Mouse (Mus musculus) forebrain, embryonic 11.5 days (tissue): ENCODE data around the gene Gm14226. TPM values are rescaled to one million over a fixed set of nuclear protein-coding genes. Genes with fewer than 3 reads are reported as not detected.
A peak's percentile ranks its signal among the peaks of the same experiment; 100 is the strongest.
"Not testable (repeated sequence)": the region's sequence is repeated elsewhere in the genome, so short reads cannot be mapped to it uniquely, and the experiment has no call there.

ENCODE experiments used
- ATAC-seq: fragments of 200-750 bp; cut with Nextera tagmentation; replicated peaks from 2 replicates; pipeline ENCODE4 v1.8.0; 2017; ENCODE audit warnings: moderate TSS enrichment; ENCODE audit not compliant: low FRiP score
- DNase-seq: peaks from one replicate; pipeline ENCODE4 v3.0.0-alpha.2; 2017; ENCODE audit warnings: low spot score
- H3K27ac ChIP-seq: fragments of 300-500 bp; sonication (generic); 2 replicates; pipeline ENCODE4 v1.5.1; 2014; ENCODE audit warnings: low read depth, low read length
- H3K27me3 ChIP-seq: fragments of 300-500 bp; sonication (generic); 2 replicates; pipeline ENCODE4 v1.6.1; 2014; ENCODE audit warnings: mild to moderate bottlenecking, low read length, mixed read lengths; ENCODE audit not compliant: control insufficient read depth, insufficient read depth
- H3K36me3 ChIP-seq: fragments of 300-500 bp; sonication (generic); 2 replicates; pipeline ENCODE4 v1.6.1; 2014; ENCODE audit warnings: mild to moderate bottlenecking, low read length, moderate library complexity, mixed read lengths; ENCODE audit not compliant: control insufficient read depth, insufficient read depth
- H3K4me1 ChIP-seq: fragments of 300-500 bp; sonication (generic); replicated peaks from 2 replicates; pipeline ENCODE4 v1.6.1; 2014; ENCODE audit warnings: low read length, mixed read lengths; ENCODE audit not compliant: control insufficient read depth, insufficient read depth
- H3K4me2 ChIP-seq: fragments of 300-500 bp; sonication (generic); 2 replicates; pipeline ENCODE4 v1.6.1; 2014; ENCODE audit warnings: low read depth, mild to moderate bottlenecking, low read length, moderate library complexity, mixed read lengths; ENCODE audit not compliant: severe bottlenecking
- H3K4me3 ChIP-seq: fragments of 300-500 bp; sonication (generic); 2 replicates; pipeline ENCODE4 v1.5.1; 2014; ENCODE audit warnings: low read depth, low read length
- H3K9ac ChIP-seq: fragments of 300-500 bp; sonication (generic); 2 replicates; pipeline ENCODE4 v1.6.1; 2014; ENCODE audit warnings: low read length
- H3K9me3 ChIP-seq: fragments of 300-500 bp; sonication (generic); 2 replicates; pipeline ENCODE4 v1.6.1; 2016; ENCODE audit warnings: low read length, mixed read lengths; ENCODE audit not compliant: control insufficient read depth
- WGBS: fragments of 180-500 bp; shearing (Covaris S2); extraction: QIAGEN DNeasy Blood & Tissue Kit; methylation state at CpG from one replicate; pipeline ENCODE4 v1.1.7; 2014; 5-methylcytosine and 5-hydroxymethylcytosine counted together
- polyA plus RNA-seq: library from polyadenylated mRNA; unstranded; fragments of >200 nt; fragmentation: Nextera tagmentation; extraction: Ambion mirVana; gene quantifications from 2 replicates; pipeline ENCODE4 v1.2.1, GENCODE M21; 2014

The Gm14226 gene
- polyA plus RNA-seq = 0.27 and 0.40 TPM in 2 replicates

- DNase-seq, H3K36me3 ChIP-seq, H3K4me1 ChIP-seq, H3K9me3 ChIP-seq, H3K27me3 ChIP-seq: not testable (repeated sequence)
- Histone ChIP-seq H3K4me2 (peak within 1 kb of the TSS; percentile 88), H3K27ac (peak within 1 kb of the TSS; percentile 88), H3K4me3 (peak within 1 kb of the TSS; percentile 39), H3K9ac (peak within 1 kb of the TSS; percentile 77)
- 2% methylated on average over 23 of the region's 26 CpGs for WGBS
- ATAC-seq = 0 out of 2 replicates have a peak, but pooled peaks have one; percentile 9
Observed at GRCm38 (mm10) chr2:155018251-155018755, at the start of gene Gm14226. Gene Gm14226, plus strand, starts transcription at chr2:155018266.

- not testable (repeated sequence) for H3K27me3 ChIP-seq, DNase-seq, H3K36me3 ChIP-seq, H3K4me3 ChIP-seq, ATAC-seq, H3K9ac ChIP-seq, H3K9me3 ChIP-seq, H3K27ac ChIP-seq, H3K4me2 ChIP-seq, H3K4me1 ChIP-seq
- WGBS = 81% methylated on average over 14 of the region's 14 CpGs
Observed at GRCm38 (mm10) chr2:154969740-154970397, 48.2 kb upstream of the Gm14226 start.

DNA sequence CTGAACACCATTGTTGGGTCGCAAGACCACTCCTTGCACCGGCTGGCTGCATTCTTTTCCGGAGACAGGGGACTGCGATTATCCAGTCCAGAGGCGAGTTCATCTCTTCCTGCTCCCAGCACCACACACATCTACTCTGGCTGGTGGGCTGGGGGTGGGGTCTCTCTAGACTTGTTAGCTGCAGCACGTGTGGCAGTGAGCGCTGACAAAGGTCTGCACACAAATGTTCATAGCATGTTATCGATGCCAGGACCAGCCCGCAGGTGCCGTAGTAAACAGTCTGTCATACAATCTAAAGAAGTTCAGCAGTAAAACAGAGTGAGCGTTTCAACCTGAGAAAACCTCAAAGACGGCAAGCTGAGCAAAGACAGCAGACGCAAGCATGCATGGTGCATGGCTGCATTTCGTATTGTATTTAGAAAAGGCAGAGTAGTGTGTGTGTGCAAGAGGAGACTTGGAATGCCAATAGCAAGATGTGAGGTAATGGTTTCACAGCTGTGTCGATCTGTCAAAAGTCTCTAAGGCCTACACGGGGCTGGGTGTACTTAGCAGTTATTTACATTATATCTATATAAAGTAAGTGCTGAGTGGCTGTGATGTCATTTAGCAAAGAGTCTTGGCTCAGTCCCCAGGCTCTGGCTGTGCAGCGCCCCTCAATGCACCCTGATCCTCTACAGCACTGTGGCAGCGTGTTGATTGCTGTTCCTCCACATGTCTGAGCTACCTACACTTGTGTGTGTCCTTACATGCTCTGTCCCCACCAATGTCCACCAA, 46.0 kb upstream of the Gm14226 start:
- Histone ChIP-seq H3K4me3 (no peak overlapping the region), H3K4me2 (no peak overlapping the region), H3K27me3 (no peaks in the 10 kb centered on the region), H3K9me3 (no peaks in the 10 kb centered on the region), H3K36me3 (no peaks in the 10 kb centered on the region), H3K9ac (no peak overlapping the region), H3K4me1 (no peaks in the 10 kb centered on the region), H3K27ac (no peak overlapping the region)
- no peak for ATAC-seq
- 73% methylated on average over 18 of the region's 18 CpGs for WGBS
- DNase-seq = no peak

DNA sequence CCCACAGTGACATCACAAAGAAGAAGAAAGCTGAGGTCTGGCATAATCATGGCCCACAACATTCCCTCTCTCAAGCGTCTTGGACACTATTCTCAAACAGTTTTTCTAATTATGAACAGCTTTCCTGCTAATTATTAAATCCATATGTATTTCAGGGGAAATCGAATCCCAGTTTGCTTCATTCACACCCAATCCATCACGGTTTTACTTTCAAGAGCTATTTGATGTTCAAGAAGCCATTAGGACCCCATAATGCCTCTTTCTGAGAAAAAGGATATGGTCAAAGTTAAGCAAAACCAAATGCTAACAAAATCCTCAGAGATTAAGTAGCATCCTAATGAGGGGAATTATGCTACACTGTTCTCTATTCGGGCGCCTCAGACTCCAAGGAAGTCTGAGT, 45.1 kb upstream of the Gm14226 start:
- Histone ChIP-seq H3K27me3 (no peaks in the 10 kb centered on the region), H3K36me3 (no peaks in the 10 kb centered on the region), H3K9me3 (no peaks in the 10 kb centered on the region), H3K4me2 (no peak overlapping the region), H3K9ac (no peak overlapping the region), H3K4me3 (no peak overlapping the region), H3K27ac (no peak overlapping the region), H3K4me1 (no peaks in the 10 kb centered on the region)
- WGBS = 76% methylated on average over 5 of the region's 5 CpGs
- DNase-seq = no peak
- ATAC-seq = no peak

DNA sequence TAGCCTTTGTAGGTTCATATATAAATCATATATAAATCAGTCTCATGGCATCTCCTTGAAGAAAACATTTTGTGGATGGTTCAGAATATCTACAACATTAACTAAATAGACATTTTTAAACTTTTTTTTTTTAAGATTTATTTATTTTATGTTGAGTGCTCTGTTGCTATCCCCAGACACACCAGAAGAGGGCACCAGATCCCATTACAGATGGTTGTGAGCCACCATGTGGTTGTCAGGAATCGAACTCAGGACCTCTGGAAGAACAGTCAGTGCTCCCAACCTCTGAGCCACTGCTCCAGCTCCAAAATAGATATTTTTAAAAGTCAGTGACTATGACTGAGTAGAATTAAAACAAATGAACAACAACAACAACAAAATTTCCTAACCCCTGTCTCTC, 31.5 kb upstream of the Gm14226 start:
- H3K36me3 ChIP-seq = no peaks in the 10 kb centered on the region
- no peaks in the 10 kb centered on the region for H3K4me1 ChIP-seq
- no peak overlapping the region for H3K9ac ChIP-seq
- no peaks in the 10 kb centered on the region for H3K9me3 ChIP-seq
- no peak for DNase-seq
- H3K27me3 ChIP-seq = no peaks in the 10 kb centered on the region
- H3K4me3 ChIP-seq = no peak overlapping the region
- WGBS = 70% methylated on average over 1 of the region's 1 CpGs
- no peak overlapping the region for H3K27ac ChIP-seq
- no peak for ATAC-seq
- no peak overlapping the region for H3K4me2 ChIP-seq

DNA sequence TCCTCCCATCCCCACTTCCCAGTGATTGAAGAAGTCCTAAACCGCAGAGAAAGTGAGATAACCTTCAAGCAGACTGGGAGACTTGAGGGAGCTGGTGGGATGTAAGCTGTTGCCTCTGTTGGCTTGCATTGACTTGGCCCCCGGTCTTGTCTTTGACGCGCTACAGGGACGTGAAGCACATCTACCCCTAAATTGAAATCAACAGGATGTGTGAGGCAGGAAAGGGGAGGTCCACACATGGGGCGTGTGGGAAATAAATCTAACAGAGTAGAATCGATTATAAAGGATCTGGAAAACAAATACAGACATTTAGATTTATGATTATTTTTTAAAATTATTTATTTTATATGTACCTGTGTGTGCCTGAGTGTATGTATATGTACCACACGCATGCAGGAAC, 26.7 kb upstream of the Gm14226 start:
- DNase-seq (no peak), ATAC-seq (no peak)
- H3K4me2 ChIP-seq = no peak overlapping the region
- WGBS = 90% methylated on average over 8 of the region's 8 CpGs
- H3K9ac ChIP-seq = no peak overlapping the region
- H3K36me3 ChIP-seq = no peaks in the 10 kb centered on the region
- no peaks in the 10 kb centered on the region for H3K27me3 ChIP-seq
- no peaks in the 10 kb centered on the region for H3K9me3 ChIP-seq
- no peak overlapping the region for H3K4me3 ChIP-seq
- no peaks in the 10 kb centered on the region for H3K4me1 ChIP-seq
- no peak overlapping the region for H3K27ac ChIP-seq

- H3K9me3 ChIP-seq = no peaks in the 10 kb centered on the region
- no peak overlapping the region for H3K27ac ChIP-seq
- no peak overlapping the region for H3K4me2 ChIP-seq
- H3K36me3 ChIP-seq = no peaks in the 10 kb centered on the region
- no peaks in the 10 kb centered on the region for H3K4me1 ChIP-seq
- DNase-seq (no peak), ATAC-seq (no peak)
- WGBS = 86% methylated on average over 5 of the region's 5 CpGs
- H3K4me3 ChIP-seq = no peak overlapping the region
- H3K9ac ChIP-seq = no peak overlapping the region
- H3K27me3 ChIP-seq = no peaks in the 10 kb centered on the region
Observed at GRCm38 (mm10) chr2:154992083-154992482, 26.0 kb upstream of the Gm14226 start.

- ATAC-seq (no peak), DNase-seq (no peak)
- H3K4me3 ChIP-seq = no peak overlapping the region
- WGBS = 92% methylated on average over 11 of the region's 11 CpGs
- H3K36me3 ChIP-seq = no peaks in the 10 kb centered on the region
- H3K9ac ChIP-seq = no peak overlapping the region
- H3K4me1 ChIP-seq = no peaks in the 10 kb centered on the region
- no peak overlapping the region for H3K27ac ChIP-seq
- H3K27me3 ChIP-seq = no peaks in the 10 kb centered on the region
- H3K9me3 ChIP-seq = no peaks in the 10 kb centered on the region
- no peak overlapping the region for H3K4me2 ChIP-seq
Observed at GRCm38 (mm10) chr2:155005491-155005890, 12.6 kb upstream of the Gm14226 start.
